In the genomic region with DNA sequence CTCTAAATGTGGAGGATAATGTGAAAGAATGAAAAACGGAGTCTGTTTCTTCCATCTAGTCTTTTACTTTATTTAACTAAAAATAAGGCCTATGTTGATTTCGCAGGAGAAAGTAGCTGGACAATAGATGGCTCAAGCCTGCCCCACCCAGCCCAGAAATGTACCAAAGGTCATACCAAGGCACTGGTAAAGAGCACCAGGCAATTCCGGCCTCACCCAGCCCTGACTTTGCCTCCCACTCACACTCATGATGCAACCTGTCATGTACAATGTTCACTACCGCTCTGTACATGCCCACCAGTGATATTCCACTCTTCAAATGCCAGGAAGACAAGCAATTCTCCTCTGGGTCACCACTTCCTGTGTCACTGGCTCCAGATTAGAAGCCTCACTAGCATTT, we compare ENCODE assay signal across 23 mouse cellular contexts.
DNase-seq lines count a peak whose midpoint lies in the region; ATAC-seq and TF ChIP-seq lines count a peak whose summit lies in the region.
"Had no signal": no experiment of that assay in that cellular context is flagged by ENCODE, and none has a peak within 500 bp of the region (broad histone marks: within the 10 kb centered on the region; RNA-seq: fewer than 3 reads in every experiment).

No protein-coding gene starts in this region.

- no peak overlapping the region for H3ac ChIP-seq in C2C12 (ENCODE audit: control insufficient read depth, insufficient read length, low read depth)

- no peak overlapping the region for H3K4me3 ChIP-seq in intestine, embryonic 15.5 days (replicated peaks)
- H3K4me3 ChIP-seq in intestine, postnatal 0 days (ENCODE audit: low read depth, low read length) = no peak overlapping the region
- H3K4me3 ChIP-seq in C2C12 (ENCODE audit: insufficient read depth, poor library complexity, severe bottlenecking) = no peak overlapping the region
- no peak overlapping the region for H3K4me3 ChIP-seq in kidney, embryonic 14.5 days (ENCODE audit: low read length)
- H3K4me3 ChIP-seq: heart, embryonic 12.5 days; heart, embryonic 15.5 days; hindbrain, embryonic 10.5 days; hindbrain, embryonic 13.5 days had no signal

- WGBS in intestine, embryonic 15.5 days = 75% methylated on average over 4 of the region's 4 CpGs
- WGBS in intestine, postnatal 0 days = 54% methylated on average over 4 of the region's 4 CpGs
- WGBS in large intestine, adult 2 months = 34% methylated on average over 4 of the region's 4 CpGs
- WGBS in kidney, embryonic 14.5 days = 85% methylated on average over 4 of the region's 4 CpGs

- H3K79me3 ChIP-seq in C2C12 (ENCODE audit: low read depth) = no peaks in the 10 kb centered on the region

- peak; percentile 8 for DNase-seq in R1 (ENCODE audit: low read depth, low spot score)
- peak; percentile 21 for DNase-seq in large intestine, adult 2 months (ENCODE audit: low read depth, low spot score)
- no peak for DNase-seq in adrenal gland, postnatal 36 days
- DNase-seq: adrenal gland, adult 8-10 months; adrenal gland, postnatal 25 days; cerebellum, adult 18-20 months; cerebellum, adult 9-10 months; cerebellum, postnatal 14 days; forebrain, postnatal 0 days; gastrocnemius, postnatal 36 days; heart, postnatal 10 days; heart, postnatal 36 days; kidney, adult 11 months had no signal

- H3K27ac ChIP-seq in intestine, embryonic 15.5 days = no peak overlapping the region
- no peak overlapping the region for H3K27ac ChIP-seq in intestine, postnatal 0 days (ENCODE audit: low read depth, low read length)
- H3K27ac ChIP-seq in kidney, embryonic 14.5 days (ENCODE audit: low read depth, low read length) = no peak overlapping the region
- H3K27ac ChIP-seq: heart, embryonic 15.5 days; hindbrain, embryonic 10.5 days; hindbrain, embryonic 13.5 days had no signal

- H3K4me1 ChIP-seq in intestine, embryonic 15.5 days (replicated peaks) = peaks cover 4% of the 10 kb centered on the region; the same call in 1 of the 2 replicates
- H3K4me1 ChIP-seq in intestine, postnatal 0 days (replicated peaks; ENCODE audit: control insufficient read depth, insufficient read depth, low read length) = no peaks in the 10 kb centered on the region
- H3K4me1 ChIP-seq in kidney, embryonic 14.5 days (ENCODE audit: control insufficient read depth, insufficient read depth, low read length) = no peaks in the 10 kb centered on the region; the same call in 1 of the 2 replicates

- no peaks in the 10 kb centered on the region for H3K9me3 ChIP-seq in intestine, embryonic 15.5 days
- H3K9me3 ChIP-seq in intestine, postnatal 0 days (ENCODE audit: control insufficient read depth) = no peaks in the 10 kb centered on the region
- no peaks in the 10 kb centered on the region for H3K9me3 ChIP-seq in kidney, embryonic 14.5 days (ENCODE audit: control insufficient read depth, low read length)
- H3K9me3 ChIP-seq: heart, embryonic 12.5 days; heart, embryonic 15.5 days; hindbrain, embryonic 10.5 days; hindbrain, embryonic 13.5 days had no signal

- no peak overlapping the region for H3K4me2 ChIP-seq in intestine, embryonic 15.5 days (replicated peaks)
- H3K4me2 ChIP-seq in intestine, postnatal 0 days (replicated peaks; ENCODE audit: low read depth) = no peak overlapping the region
- no peak overlapping the region for H3K4me2 ChIP-seq in kidney, embryonic 14.5 days (replicated peaks; ENCODE audit: low read depth, low read length)
- H3K4me2 ChIP-seq: heart, embryonic 12.5 days; heart, embryonic 15.5 days; hindbrain, embryonic 13.5 days had no signal

- H3K9ac ChIP-seq in intestine, embryonic 15.5 days = no peak overlapping the region
- no peak overlapping the region for H3K9ac ChIP-seq in intestine, postnatal 0 days (ENCODE audit: low read depth, low read length)
- no peak overlapping the region for H3K9ac ChIP-seq in kidney, embryonic 14.5 days (ENCODE audit: low read depth, low read length)
- H3K9ac ChIP-seq: forebrain, postnatal 0 days; heart, embryonic 12.5 days; heart, embryonic 15.5 days; hindbrain, embryonic 13.5 days had no signal

- H3K36me3 ChIP-seq in intestine, embryonic 15.5 days = no peaks in the 10 kb centered on the region
- no peaks in the 10 kb centered on the region for H3K36me3 ChIP-seq in intestine, postnatal 0 days (ENCODE audit: control insufficient read depth, insufficient read depth)
- no peaks in the 10 kb centered on the region for H3K36me3 ChIP-seq in C2C12 (ENCODE audit: control insufficient read depth, insufficient read depth)
- no peaks in the 10 kb centered on the region for H3K36me3 ChIP-seq in kidney, embryonic 14.5 days (ENCODE audit: control insufficient read depth, insufficient read depth, low read length)
- H3K36me3 ChIP-seq: heart, embryonic 12.5 days; heart, embryonic 15.5 days; hindbrain, embryonic 10.5 days; hindbrain, embryonic 13.5 days had no signal

- no peaks in the 10 kb centered on the region for H3K79me2 ChIP-seq in C2C12 (ENCODE audit: control insufficient read depth, insufficient read depth)

- no peak for TF ChIP-seq CTCF in intestine, postnatal 0 days (IDR thresholded peaks at IDR 0.05; ENCODE audit: low read depth)
- TF ChIP-seq CTCF in C2C12 (IDR thresholded peaks at IDR 0.05; ENCODE audit: control insufficient read depth, insufficient read depth, insufficient read length) = no peak

- ATAC-seq in intestine, embryonic 15.5 days = peak; percentile 73
- no peak; the same call in 1 of the 2 replicates for ATAC-seq in intestine, postnatal 0 days
- no peak for ATAC-seq in kidney, embryonic 14.5 days (ENCODE audit: low FRiP score, low TSS enrichment)
- ATAC-seq: forebrain, embryonic 14.5 days; forebrain, postnatal 0 days; hindbrain, embryonic 16.5 days had no signal

- no peaks in the 10 kb centered on the region for H3K27me3 ChIP-seq in intestine, embryonic 15.5 days (replicated peaks)
- no peaks in the 10 kb centered on the region for H3K27me3 ChIP-seq in intestine, postnatal 0 days (replicated peaks; ENCODE audit: control insufficient read depth, insufficient read depth, low read length)
- H3K27me3 ChIP-seq in C2C12 (ENCODE audit: control insufficient read depth, insufficient read depth, insufficient read length) = no peaks in the 10 kb centered on the region
- no peaks in the 10 kb centered on the region for H3K27me3 ChIP-seq in kidney, embryonic 14.5 days (ENCODE audit: control insufficient read depth, insufficient read depth, low read length)
- H3K27me3 ChIP-seq: heart, embryonic 12.5 days; heart, embryonic 15.5 days; hindbrain, embryonic 13.5 days had no signal

TF ChIP-seq in C2C12, 6 proteins besides CTCF, POLR2A, EP300 and RAD21:
- no peak for TF ChIP-seq FOSL1 (IDR thresholded peaks at IDR 0.05; ENCODE audit: insufficient read depth, low read length, poor library complexity, severe bottlenecking)
- TF ChIP-seq MYOG (IDR thresholded peaks at IDR 0.05; ENCODE audit: control insufficient read depth, extremely low read depth, insufficient read length) = no peak
- TF ChIP-seq MYOD1 (IDR thresholded peaks at IDR 0.05; ENCODE audit: control insufficient read depth, insufficient read length, low read depth) = no peak
- no peak for TF ChIP-seq MAX (IDR thresholded peaks at IDR 0.05)
- TF ChIP-seq USF1 (IDR thresholded peaks at IDR 0.05; ENCODE audit: low read depth) = no peak
- peak; percentile 44 for TF ChIP-seq CEBPB (IDR thresholded peaks at IDR 0.05; ENCODE audit: low read depth)

Comparison
In these comparisons a context has a peak if more than half of its experiments do, and no peak if none do; other contexts are left out.
1. DNase-seq: peak in R1 (single experiment) and large intestine, adult 2 months (single experiment); none in adrenal gland, postnatal 36 days (0 of 2).